Mouse (Mus musculus) MEL-GATA-1-ER (cell line): ENCODE data around the gene Vti1b.

Experiments used
- DNase-seq: peaks from one replicate; pipeline ENCODE4 v3.0.0-alpha.2; 2012; ENCODE audit warnings: low read depth; ENCODE audit errors: extremely low read depth

Gene Vti1b

DNA sequence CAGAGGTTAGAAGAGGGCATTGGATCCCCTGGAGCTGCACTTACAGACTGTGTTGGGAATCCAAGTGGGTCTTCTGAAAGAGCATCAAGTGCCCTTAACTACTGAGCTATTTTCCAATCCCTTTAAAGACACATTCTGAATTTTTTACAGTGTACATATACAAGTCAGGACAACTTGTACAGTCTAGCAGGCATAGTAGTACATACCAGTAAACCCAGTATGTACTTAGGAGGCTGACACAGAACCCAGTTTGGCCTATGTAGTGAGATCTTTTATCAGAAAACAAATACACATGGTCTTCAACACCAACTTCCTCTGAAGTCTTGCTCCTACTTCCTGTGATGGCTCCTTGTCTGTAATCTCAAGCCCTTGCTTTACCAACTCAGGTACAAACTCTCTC, 33.5 kb downstream of the Vti1b start:
- DNase-seq: no peak

- no peak for DNase-seq
These were observed 35.5 kb downstream of the Vti1b start for GRCm38 (mm10) chr12:79136949-79137348.

DNA sequence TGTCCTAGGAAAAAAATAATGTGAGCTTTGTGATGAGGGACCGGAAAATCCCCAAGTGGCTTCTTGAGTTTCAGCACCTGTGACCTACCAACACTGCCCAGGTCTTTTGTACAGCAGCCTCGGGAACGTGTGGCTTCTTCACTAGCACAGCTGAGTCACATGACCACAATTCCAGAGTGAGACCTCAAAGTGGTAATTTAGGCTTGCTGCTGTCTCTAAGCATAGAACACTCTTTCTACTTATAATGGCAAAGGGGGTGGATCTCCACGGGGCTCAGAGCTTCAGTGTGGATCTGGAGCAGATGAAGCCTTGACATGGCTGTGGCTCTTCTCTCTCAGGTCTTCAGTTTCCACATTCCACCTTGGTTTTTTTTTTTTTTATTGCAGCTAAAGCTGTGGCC, 37.4 kb downstream of the Vti1b start:
- DNase-seq: no peak

DNA sequence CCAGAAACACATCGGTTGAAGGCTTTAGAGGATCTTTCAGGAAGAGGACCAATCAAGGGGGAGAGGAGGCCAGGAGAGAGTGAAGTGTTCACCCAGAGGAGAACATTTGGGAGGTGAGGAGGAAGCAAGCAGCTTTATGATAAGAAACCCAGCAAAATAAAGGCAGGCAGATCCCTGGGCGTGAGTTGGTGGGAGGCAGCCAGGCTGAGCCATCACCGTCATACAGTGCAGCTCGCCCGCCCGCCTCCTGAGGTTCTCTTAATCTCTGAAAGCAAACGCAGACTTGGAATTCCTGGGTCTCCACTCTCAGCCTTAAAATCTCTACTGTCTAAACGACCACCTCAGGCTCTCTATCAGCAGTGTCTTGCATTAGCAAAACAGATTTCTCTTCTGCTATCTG, 37.8 kb downstream of the Vti1b start:
- peak; percentile 21 for DNase-seq

- no peak for DNase-seq
These were observed 40.6 kb downstream of the Vti1b start for GRCm38 (mm10) chr12:79131706-79132460.

GRCm38 (mm10) chr12:79131178-79131675, 41.2 kb downstream of the Vti1b start:
- no peak for DNase-seq

- no peak for DNase-seq
These were observed 41.9 kb downstream of the Vti1b start, which contains the start of gene Arg2 for GRCm38 (mm10) chr12:79130299-79131177. Gene Arg2 (plus strand): TSS chr12:79130777.

- DNase-seq: peak; percentile 22
These were observed 49.6 kb downstream of the Vti1b start for GRCm38 (mm10) chr12:79122820-79123219.

GRCm38 (mm10) chr12:79118991-79119390, 53.5 kb downstream of the Vti1b start:
- DNase-seq: no peak
